Mouse (Mus musculus) embryo, embryonic 11.5 days (tissue): ENCODE measurements around the gene Cfap298.

Experiments
- DNase-seq: peaks from one replicate; pipeline ENCODE4 v3.0.0-alpha.2; 2012; ENCODE audit warnings: low read depth, low spot score

The Cfap298 gene

DNA sequence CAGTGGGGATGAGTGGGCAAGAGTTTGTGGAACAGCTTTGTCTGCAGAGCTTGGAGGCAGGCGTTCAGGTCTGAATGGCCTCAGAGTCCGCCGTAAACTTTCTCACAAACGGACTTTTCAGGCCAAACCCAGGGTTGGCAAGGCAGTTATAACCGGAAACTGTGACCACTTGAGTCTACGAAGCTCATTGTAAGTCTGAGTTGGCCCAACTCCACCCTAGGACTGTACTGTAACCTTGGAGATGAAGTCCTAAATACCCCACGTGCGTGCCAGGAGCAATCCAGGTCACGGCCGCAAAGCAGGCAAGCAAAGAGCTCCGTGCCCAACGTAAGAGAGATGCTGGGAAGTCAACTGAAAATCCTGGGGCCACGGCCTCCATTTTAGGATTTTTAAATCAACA, 23.1 kb downstream of the Cfap298 start:
- DNase-seq = no peak

DNA sequence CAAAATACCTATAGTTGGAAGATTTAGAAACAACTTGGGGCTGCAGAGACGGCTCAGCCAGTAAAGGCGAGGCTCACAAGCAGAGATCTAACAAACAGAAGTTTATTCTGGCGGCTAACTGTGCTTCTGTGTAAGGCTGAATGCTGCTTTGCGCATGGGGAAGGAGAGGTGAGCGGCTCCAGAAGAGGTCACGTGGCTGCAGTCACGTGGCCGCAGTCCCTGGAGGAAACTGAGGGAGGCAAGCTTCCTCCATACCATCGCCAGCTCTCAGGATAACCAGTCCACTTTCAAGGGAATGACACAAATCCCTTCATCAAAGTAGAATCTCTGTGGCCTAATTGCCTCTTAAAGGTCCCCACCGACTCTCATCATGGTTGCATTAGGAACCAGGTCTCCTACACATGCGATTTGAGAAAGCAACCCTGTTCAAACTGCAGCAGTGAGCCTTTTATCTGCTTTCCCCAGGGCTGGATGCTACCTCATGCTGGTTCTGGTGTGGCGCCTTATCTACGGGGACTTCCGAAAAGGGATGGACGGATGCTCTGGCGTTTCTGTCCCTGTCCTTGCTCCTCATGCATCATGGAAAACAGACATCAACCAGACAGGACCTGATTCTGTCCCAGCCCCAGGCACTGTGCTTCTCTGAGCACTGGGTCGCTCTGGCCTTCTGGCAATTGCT, 23.9 kb downstream of the Cfap298 start:
- no peak for DNase-seq

DNA sequence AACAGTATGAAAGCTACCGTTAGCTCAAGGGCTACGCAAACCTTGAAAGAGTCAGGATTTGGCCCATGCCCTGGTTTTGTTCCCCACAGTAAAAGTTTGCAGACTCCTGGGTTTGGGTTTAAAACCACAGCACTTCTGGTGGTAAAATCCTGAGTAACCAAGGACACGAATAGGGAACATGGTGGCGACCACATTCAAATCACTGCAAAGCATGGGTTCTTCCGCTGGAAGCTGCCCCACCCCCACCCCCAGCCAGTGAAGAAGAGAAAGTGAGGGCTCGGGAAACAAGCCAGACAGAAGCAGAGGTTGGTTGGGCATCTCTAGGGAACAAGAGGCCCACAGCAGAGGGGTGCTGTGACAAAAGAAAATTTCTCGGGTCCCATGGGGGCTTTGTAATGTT, 27.7 kb downstream of the Cfap298 start:
- DNase-seq = no peak

DNA sequence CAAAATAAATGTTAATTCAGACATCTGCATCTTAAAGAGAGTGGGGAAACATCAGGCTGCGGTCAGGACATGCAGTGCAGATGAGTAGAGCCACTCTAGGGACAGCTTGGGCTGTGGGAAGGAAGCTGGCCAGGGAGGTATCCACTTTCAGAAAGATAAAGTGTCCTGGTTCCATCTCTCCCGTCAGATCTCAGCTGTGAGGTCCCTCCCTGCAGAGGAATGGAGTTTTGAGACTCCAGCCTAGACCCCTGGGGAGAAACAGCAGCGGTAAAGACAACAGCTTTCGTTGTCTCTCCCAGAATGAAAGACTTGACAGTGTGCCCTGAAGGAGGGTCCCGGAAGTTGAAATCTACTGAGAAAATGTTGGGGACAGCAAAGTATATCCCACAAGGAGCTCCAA, 31.6 kb downstream of the Cfap298 start:
- no peak for DNase-seq

DNA sequence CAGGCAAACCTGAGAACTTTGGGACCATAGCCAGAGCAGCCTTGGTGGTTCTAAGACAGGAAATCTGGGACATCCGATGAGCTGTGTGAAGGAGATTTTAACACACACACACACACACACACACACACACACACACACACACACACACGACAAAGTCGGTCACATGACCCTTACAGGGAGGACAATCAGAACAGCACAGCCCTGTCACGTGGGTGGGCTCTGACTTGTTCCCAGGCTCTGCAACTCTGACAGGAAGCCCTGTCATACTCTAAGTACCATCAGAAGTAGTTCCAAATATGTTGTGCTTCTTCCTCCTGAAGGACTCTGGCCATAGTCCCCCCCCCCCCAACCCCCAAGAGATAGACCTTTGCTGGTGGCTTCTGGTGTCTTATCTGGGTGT, 33.5 kb downstream of the Cfap298 start:
- DNase-seq = no peak

DNA sequence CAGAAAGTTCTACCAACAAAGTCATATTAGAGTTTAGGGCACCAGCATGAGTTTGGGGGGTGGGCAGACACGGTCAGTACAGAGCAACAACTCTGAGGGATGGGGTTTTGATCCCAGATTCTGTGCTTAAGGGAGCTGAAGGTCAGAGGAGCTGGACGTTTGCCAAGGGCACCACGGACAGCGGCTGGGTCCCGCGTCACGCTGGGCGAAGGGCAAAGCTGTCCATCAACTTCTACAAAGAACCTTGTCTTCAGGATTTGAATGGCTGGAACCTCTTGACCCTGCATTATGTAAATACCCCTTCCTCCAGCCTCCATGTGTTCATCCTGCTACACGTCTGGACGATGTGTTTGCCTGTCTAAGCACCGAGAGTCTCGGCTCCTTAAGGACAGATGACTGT, 35.4 kb downstream of the Cfap298 start:
- DNase-seq = no peak

DNA sequence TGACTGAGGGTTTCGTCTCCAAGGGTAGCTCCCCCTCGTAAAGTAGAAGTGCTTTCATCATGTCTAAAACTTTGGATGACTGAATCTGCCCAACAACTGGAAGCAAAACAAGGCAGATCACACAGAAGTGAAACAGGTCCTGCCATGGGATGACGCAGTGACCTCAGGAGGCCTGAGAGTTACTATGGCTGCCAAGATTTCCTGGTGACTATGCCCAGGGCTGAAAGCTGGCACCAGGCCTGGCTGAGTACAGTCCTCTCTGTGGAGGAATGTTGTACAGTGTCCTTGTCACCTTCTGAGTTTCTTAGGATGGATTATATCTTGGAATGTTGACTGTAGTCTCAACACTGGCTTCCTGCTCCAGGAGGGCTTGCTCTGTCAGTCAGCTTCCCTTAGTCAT, 37.3 kb downstream of the Cfap298 start:
- DNase-seq = no peak

DNA sequence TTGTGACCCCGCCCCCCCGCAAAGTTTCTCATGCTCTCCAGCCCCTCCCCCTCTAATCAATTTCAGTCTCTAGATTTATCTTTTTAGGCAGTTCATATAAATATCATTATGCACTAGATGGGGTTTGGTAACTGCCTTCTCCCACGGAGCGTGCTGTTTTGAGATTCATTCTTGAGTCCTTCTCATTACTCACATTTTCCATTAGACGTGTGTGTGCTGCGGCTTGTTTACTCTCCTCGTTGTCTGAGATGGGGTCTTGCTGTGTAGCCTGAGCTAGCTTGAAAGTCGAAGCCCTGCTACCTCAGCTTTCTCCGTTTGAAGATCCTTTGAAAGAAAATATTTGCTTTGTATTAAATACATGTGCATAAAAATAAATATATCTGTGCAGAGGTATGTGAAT, 41.1 kb downstream of the Cfap298 start:
- DNase-seq = no peak

DNA sequence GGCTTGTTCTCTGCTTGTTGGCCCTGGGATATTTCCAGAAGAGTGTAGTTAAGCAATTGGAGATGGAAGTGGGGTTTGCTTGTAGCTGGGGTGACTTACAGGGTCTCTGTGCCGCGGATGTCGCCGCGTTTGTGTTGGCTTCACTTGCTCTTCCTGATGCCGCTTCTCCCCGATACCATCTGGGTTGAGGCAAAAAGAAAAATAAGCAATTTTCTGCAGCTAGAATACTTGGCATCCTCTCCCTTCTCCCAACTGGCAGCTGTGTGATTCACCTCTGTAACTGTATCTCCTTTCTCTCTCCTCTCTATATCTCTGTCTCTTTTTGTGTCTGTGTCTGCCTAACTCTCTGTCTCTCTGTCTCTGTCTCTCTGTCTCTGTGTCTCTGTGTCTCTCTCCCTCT, 41.9 kb downstream of the Cfap298 start:
- DNase-seq = no peak

DNA sequence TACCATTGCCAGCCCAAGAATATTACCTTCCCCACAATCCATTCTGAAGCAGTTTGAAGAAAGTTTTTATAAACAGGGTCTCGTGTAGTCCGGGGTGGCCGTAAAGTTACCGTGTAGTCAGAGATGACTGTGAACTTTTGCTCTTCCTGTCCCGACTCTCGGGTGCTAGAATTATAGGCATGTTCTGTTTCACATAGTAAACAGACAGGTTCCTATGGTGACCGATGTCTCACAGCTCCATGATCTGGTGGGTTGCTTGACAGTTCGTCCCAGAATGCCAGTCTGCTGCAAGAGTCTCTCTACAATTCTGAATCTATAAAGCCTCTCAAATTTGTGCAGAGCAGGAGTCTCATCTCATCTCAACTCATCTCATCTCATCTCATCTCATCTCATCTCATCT, 42.8 kb downstream of the Cfap298 start:
- peak; percentile 29 for DNase-seq

DNA sequence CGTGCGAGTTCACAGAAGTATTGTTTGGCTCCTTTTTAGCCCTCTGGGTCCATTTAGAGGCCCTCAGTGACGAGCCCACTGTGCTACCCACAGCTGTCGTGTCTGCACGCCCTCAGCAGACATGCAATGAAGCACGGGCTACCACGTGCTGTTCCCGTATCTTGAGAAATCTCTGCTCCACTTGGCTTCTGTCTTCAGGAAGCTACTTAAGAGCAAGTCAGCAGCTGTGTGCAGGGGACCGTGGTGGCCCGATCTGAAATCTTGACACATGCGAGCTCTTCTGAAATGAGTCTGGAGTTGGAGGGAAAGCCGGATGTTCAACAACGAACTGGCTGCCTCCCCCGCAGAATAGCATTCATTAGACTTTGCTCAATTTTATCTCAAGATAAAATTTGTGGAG, 43.3 kb downstream of the Cfap298 start:
- DNase-seq = no peak

DNA sequence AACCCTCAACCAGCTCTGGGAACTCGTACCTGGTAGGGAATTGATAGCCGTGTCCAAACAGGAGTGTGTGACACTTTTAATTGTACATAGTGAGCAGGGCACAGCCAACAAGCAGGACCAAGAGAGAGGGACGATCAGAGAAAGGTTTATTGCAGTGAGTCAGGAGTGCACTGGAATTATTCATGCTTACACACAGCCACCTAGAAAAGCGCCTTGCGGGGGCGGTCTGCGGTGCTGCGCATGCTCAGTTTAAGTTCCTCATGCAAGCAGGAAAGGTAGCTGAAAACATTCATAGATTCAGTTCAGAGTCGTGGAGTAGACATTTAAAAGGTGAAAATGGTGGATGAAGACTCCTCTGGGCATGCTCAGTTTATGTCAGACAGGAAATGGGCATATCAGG, 44.2 kb downstream of the Cfap298 start:
- no peak for DNase-seq

DNA sequence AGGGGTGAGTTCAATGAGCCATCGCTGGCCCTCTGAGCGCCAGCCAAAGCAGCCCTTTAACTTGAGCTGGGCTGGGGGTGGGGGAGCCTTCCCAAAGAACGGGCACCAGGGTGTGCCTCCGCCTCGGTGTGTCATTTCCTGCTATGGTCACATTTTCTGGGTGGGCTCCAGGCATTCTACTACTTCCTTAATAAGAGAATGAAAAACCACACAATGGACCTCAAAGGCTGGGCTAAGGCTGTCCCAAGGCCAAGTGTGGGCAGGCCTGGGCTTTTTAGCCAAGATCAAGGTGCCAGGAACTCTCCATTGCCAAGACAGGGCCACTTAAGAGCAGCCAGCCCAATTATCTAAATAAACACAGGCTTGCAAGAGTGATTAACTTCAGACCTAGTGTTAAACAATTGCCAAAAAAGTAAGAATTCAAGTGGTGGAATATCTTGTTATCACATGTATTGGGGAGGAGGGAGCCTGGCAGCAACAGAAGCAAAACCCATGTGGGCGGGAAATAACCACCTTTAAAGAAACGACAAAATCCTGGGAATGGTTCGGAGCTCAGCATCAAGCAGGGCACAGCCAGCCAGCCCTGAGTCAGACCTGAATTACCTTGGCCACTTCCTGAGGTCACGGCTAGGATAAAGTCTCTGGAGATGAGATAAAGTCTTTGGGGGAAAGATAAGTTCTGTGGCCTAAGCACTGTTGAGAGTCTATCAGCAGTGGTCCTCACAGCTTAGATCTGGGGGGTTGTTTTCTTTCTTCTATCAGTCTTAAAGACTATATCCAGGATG, 48.9 kb downstream of the Cfap298 start:
- DNase-seq = no peak

DNA sequence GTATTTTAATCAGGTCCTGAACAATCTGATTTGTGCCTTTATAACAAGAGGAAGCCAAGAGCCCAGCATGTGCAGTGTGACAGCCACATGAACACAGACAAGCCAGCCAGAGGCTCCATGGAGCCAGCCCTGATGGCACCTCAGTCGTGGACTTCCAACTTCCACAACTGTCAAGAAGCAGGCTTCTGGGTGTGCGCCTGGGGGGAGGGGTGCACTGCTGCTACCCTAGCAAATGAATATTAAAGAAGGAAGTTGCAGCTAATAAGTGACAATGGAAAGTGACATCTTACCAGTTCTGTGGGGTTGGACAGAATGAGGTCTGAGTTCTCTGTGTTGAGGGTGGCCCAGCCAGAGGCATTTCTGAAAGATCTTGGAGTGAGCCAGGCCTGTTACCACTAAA, 49.6 kb downstream of the Cfap298 start:
- no peak for DNase-seq

DNA sequence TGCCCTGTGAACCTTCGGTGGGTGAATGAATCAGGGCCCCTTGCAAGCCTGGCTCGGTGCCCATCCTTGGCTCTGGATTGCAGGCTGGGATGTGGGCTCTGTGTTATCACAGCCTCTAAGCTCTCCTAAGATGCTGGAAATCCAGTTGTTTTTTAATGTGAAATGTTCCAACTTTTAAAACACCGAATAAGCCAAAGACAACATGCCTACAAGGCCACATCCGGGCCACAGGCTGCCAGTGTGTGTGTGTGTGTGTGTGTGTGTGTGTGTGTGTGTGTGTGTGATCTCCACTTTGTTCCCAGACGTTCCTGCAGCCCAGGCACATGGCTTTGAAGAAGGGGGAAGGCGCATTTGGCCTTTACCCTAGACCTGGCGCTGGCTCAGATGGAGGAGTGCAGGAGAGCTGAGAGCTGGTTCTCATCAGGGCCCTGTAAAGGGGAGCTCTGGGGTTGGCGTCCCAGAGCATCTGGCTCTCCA, 52.4 kb downstream of the Cfap298 start:
- no peak for DNase-seq

DNA sequence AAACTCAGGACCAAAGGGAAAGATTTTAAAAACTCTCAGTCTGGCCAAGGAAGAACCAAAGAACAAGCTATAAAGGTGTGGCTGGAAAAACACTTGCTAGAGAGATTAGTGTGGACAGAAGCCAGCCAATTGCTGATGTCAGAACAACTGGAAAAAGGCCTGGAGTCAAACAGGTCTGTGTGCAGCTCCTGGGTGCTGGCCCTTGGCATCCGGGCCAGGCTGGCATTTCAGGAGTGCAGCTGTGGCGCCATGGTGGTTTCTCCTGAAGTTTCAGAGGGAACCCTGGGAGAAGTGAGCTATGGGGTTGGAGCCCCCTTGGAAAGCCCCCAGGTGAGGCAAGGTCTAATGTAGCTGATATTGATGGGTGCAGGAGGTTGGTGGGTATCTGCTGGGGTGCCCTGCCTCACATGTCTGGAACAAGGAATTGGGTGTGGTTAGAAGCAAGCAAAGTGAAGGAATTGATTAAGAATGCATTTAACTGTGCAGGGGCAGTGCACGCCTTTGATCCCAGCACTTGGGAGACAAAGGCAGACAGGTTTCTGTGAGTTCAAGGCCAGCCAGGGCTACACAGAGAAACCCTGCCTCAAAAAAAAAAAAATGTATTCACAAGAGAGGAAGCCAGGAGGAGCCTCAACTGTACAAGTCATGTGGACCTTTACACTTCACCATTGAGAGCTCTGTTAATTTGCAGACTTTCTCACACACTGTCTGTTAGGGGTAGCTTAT, 56.6 kb downstream of the Cfap298 start:
- DNase-seq = no peak
